19 mouse cellular contexts compared by ENCODE assay signal in the genomic region with DNA sequence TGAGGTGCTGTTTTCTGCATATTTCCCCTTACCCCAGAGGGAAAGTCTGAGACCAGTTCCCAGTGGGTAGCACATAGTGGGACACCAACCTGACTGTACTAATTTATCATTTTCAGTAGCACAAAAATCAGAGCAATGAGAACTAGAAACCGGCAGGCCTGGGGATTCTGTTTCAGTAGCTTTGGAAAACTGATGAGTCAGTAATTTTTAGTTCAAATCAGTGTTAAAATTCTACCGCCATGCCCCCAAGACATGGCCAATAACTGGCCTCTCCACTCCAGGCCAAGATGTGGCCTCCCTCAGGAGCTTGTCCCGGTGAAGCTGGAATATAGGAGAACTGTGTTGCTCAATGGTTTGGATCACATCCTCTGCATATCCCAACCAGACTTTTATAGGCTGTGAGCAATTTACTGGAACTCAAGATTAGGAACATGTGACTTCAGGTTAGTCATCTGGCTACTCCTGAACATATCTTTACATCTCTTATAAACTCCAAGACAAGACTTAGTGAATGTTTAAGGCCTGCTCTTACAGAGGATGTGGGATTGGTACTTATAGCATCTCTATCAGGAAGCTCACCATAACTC.
"Had no signal": no experiment of that assay in that cellular context is flagged by ENCODE, and none has a peak within 500 bp of the region (broad histone marks: within the 10 kb centered on the region; RNA-seq: fewer than 3 reads in every experiment).

No protein-coding gene starts in this region.

- H3K9ac ChIP-seq: kidney, embryonic 15.5 days; liver, embryonic 13.5 days; midbrain, embryonic 12.5 days; neural tube, embryonic 13.5 days had no signal

- ATAC-seq: midbrain, embryonic 16.5 days had no signal

- DNase-seq: kidney, adult 8-10 months; kidney, postnatal 10 days; kidney, postnatal 36 days; layer of hippocampus, postnatal 36 days; liver, embryonic 13.5 days; lung, adult 2 months; right cerebral cortex, adult 18-20 months; right cerebral cortex, postnatal 14 days; right cerebral cortex, postnatal 4 days; thymus, adult 18-20 months; thymus, postnatal 4 days had no signal

- H3K9me3 ChIP-seq: liver, embryonic 13.5 days had no signal

- H3K27me3 ChIP-seq: kidney, embryonic 15.5 days; liver, embryonic 13.5 days; midbrain, embryonic 12.5 days; neural tube, embryonic 13.5 days had no signal

- H3K4me2 ChIP-seq: kidney, embryonic 15.5 days; liver, embryonic 13.5 days; midbrain, embryonic 12.5 days; neural tube, embryonic 13.5 days had no signal

- H3K27ac ChIP-seq: kidney, embryonic 15.5 days; left cerebral cortex, adult 2 months; liver, embryonic 13.5 days; macrophage; midbrain, embryonic 12.5 days; neural tube, embryonic 13.5 days; stomach, postnatal 0 days had no signal

- H3K4me1 ChIP-seq: kidney, embryonic 15.5 days; liver, embryonic 13.5 days; midbrain, embryonic 12.5 days had no signal

- H3K4me3 ChIP-seq: kidney, embryonic 15.5 days; left cerebral cortex, adult 2 months; liver, embryonic 13.5 days; midbrain, embryonic 12.5 days; myocyte; neural tube, embryonic 13.5 days had no signal
